ENCODE assay signal across 10 mouse cellular contexts in genomic region chr11:19991303-19991976, GRCm38 (mm10).
A peak's percentile ranks its signal among the peaks of the same experiment; 100 is the strongest.
DNase-seq lines count a peak whose midpoint lies in the region; ATAC-seq lines count a peak whose summit lies in the region.
"Had no signal": no experiment of that assay in that cellular context is flagged by ENCODE, and none has a peak within 500 bp of the region (broad histone marks: within the 10 kb centered on the region; RNA-seq: fewer than 3 reads in every experiment).

No protein-coding gene starts in this region.

- no peak for ATAC-seq in kidney, embryonic 16.5 days (ENCODE audit: low FRiP score, low TSS enrichment)
- no peak for ATAC-seq in stomach, embryonic 16.5 days (ENCODE audit: insufficient read depth, low FRiP score)
- no peak for ATAC-seq in midbrain, embryonic 13.5 days
- ATAC-seq: midbrain, embryonic 16.5 days had no signal

- H3K27ac ChIP-seq in kidney, embryonic 16.5 days (ENCODE audit: low read length), result peak overlapping the region; percentile 46
- H3K27ac ChIP-seq in stomach, embryonic 16.5 days (ENCODE audit: low read length), result peak overlapping the region; percentile 82
- no peak overlapping the region for H3K27ac ChIP-seq in midbrain, embryonic 13.5 days
- H3K27ac ChIP-seq: forebrain, embryonic 12.5 days had no signal

- H3K4me2 ChIP-seq in kidney, embryonic 16.5 days (replicated peaks; ENCODE audit: low read depth, low read length), result no peak overlapping the region
- peak overlapping the region; percentile 7; the same call in 1 of the 2 replicates for H3K4me2 ChIP-seq in stomach, embryonic 16.5 days (ENCODE audit: low read depth, low read length)
- H3K4me2 ChIP-seq in midbrain, embryonic 13.5 days (replicated peaks), result no peak overlapping the region
- H3K4me2 ChIP-seq: forebrain, embryonic 12.5 days had no signal

- H3K9me3 ChIP-seq in kidney, embryonic 16.5 days (ENCODE audit: low read length), result no peaks in the 10 kb centered on the region
- no peaks in the 10 kb centered on the region for H3K9me3 ChIP-seq in stomach, embryonic 16.5 days (replicated peaks; ENCODE audit: control insufficient read depth, low read length)
- no peaks in the 10 kb centered on the region for H3K9me3 ChIP-seq in midbrain, embryonic 13.5 days
- H3K9me3 ChIP-seq: forebrain, embryonic 12.5 days had no signal

- DNase-seq in gastrocnemius, postnatal 10 days, result peak; percentile 54
- no peak for DNase-seq in gastrocnemius, adult 8-10 months (ENCODE audit: low spot score in 2 of 2)
- peak; percentile 28 for DNase-seq in right cerebral cortex, postnatal 4 days
- no peak for DNase-seq in right cerebral cortex, adult 18-20 months
- no peak for DNase-seq in c-Kit-positive CD71-positive TER-119-positive erythroid progenitor cells, embryonic 14.5 days (ENCODE audit: low spot score)

- peaks cover 69% of the 10 kb centered on the region for H3K4me1 ChIP-seq in kidney, embryonic 16.5 days (ENCODE audit: insufficient read depth, low read length)
- H3K4me1 ChIP-seq in stomach, embryonic 16.5 days (ENCODE audit: control insufficient read depth, insufficient read depth, low read length), result peaks cover 57% of the 10 kb centered on the region
- peaks cover 16% of the 10 kb centered on the region for H3K4me1 ChIP-seq in midbrain, embryonic 13.5 days (replicated peaks)

- no peaks in the 10 kb centered on the region for H3K27me3 ChIP-seq in kidney, embryonic 16.5 days (ENCODE audit: insufficient read depth, low read length)
- no peaks in the 10 kb centered on the region for H3K27me3 ChIP-seq in stomach, embryonic 16.5 days (ENCODE audit: control insufficient read depth, insufficient read depth, low read length)
- H3K27me3 ChIP-seq in midbrain, embryonic 13.5 days, result no peaks in the 10 kb centered on the region
- H3K27me3 ChIP-seq: forebrain, embryonic 12.5 days had no signal

- H3K9ac ChIP-seq in kidney, embryonic 16.5 days (replicated peaks; ENCODE audit: low read length), result no peak overlapping the region; the same call in 1 of the 2 replicates
- no peak overlapping the region for H3K9ac ChIP-seq in stomach, embryonic 16.5 days (ENCODE audit: low read length)
- no peak overlapping the region for H3K9ac ChIP-seq in midbrain, embryonic 13.5 days (replicated peaks)
- H3K9ac ChIP-seq: forebrain, embryonic 12.5 days had no signal

- H3K4me3 ChIP-seq in kidney, embryonic 16.5 days (ENCODE audit: low read length), result no peak overlapping the region
- H3K4me3 ChIP-seq in stomach, embryonic 16.5 days (replicated peaks; ENCODE audit: low read length), result no peak overlapping the region
- H3K4me3 ChIP-seq in midbrain, embryonic 13.5 days (replicated peaks), result no peak overlapping the region
- H3K4me3 ChIP-seq: forebrain, embryonic 12.5 days had no signal

- no peaks in the 10 kb centered on the region for H3K36me3 ChIP-seq in kidney, embryonic 16.5 days (ENCODE audit: insufficient read depth, low read length)
- no peaks in the 10 kb centered on the region for H3K36me3 ChIP-seq in stomach, embryonic 16.5 days (ENCODE audit: control insufficient read depth, insufficient read depth, low read length)
- no peaks in the 10 kb centered on the region for H3K36me3 ChIP-seq in midbrain, embryonic 13.5 days
- H3K36me3 ChIP-seq: forebrain, embryonic 12.5 days had no signal

- 41% methylated on average over 12 of the region's 12 CpGs for WGBS in kidney, embryonic 16.5 days
- WGBS in stomach, embryonic 16.5 days, result 33% methylated on average over 12 of the region's 12 CpGs
- 67% methylated on average over 12 of the region's 12 CpGs for WGBS in midbrain, embryonic 13.5 days

Comparison
In these comparisons a context has a peak if more than half of its experiments do, and no peak if none do; other contexts are left out.
1. DNase-seq: peak in gastrocnemius, postnatal 10 days (single experiment) and right cerebral cortex, postnatal 4 days (single experiment); none in gastrocnemius, adult 8-10 months (0 of 2), right cerebral cortex, adult 18-20 months (single experiment) and c-Kit-positive CD71-positive TER-119-positive erythroid progenitor cells, embryonic 14.5 days (single experiment).